Mouse (Mus musculus) embryonic fibroblast, embryonic 13.5 days (primary cell): Measurements from ENCODE around the gene Abcb8.

Source experiments
- CTCF ChIP-seq: IDR thresholded peaks from 2 replicates; pipeline ENCODE4 v1.5.1; 2011; ENCODE audit warnings: mild to moderate bottlenecking, control low read depth, low read length, moderate library complexity, borderline replicate concordance; ENCODE audit not compliant: insufficient read depth
- POLR2A ChIP-seq: IDR thresholded peaks from 2 replicates; pipeline ENCODE4 v1.6.1; 2011; ENCODE audit warnings: low read depth, mild to moderate bottlenecking, control low read depth, low read length, moderate library complexity

GRCm38 (mm10) chr5:24378700-24379099 lies 14.8 kb upstream of the Abcb8 start:
- TF ChIP-seq CTCF (no peak), POLR2A (no peak)
